Mouse (Mus musculus) ES-Bruce4 (cell line): ENCODE results near the gene Cd4.

Source experiments
- CTCF ChIP-seq: IDR thresholded peaks from one replicate; pipeline ENCODE4 v1.8.1; 2011; ENCODE audit warnings: low read depth, low read length
- EP300 ChIP-seq: IDR thresholded peaks from 2 replicates; pipeline ENCODE4 v1.6.1; 2011; ENCODE audit warnings: low read depth, low read length; ENCODE audit not compliant: insufficient read depth
- POLR2A ChIP-seq: IDR thresholded peaks from one replicate; pipeline ENCODE4 v1.8.1; 2011; ENCODE audit warnings: low read length; ENCODE audit not compliant: insufficient read depth

DNA sequence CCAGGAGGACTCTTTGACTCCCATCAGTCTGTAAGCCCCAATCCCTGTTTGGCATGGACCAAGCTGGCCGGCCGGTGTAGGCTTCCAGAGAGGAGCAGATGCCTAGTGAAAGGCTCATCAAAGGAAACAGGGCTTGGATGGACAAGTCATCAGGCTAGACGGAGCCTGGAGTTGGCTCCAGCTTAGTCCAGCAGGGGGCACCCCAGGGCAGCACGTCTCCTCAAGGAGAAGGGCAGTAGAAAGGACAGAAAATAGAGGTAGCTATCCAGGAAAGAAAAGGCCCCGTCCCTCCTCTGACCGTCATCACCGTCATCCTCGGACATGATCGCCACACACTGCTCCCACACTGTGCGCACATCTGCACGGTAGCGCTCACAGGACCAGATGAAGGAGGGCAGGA is 28.3 kb downstream of the Cd4 start:
- TF ChIP-seq EP300 (no peak), CTCF (peak; percentile 93), POLR2A (no peak)
